13 mouse cellular contexts compared by ENCODE assay signal in genomic region chr4:146052536-146052935, GRCm38 (mm10). TPM values are rescaled to one million over a fixed set of nuclear protein-coding genes. Genes with fewer than 3 reads are reported as not detected.
DNase-seq lines count a peak whose midpoint lies in the region; ATAC-seq lines count a peak whose summit lies in the region.
"Not testable (repeated sequence)": the region's sequence is repeated elsewhere in the genome, so short reads cannot be mapped to it uniquely, and the experiment has no call there.
"Had no signal": no experiment of that assay in that cellular context is flagged by ENCODE, and none has a peak within 500 bp of the region (broad histone marks: within the 10 kb centered on the region; RNA-seq: fewer than 3 reads in every experiment).

No protein-coding gene starts in this region.

- H3K9ac ChIP-seq in embryonic facial prominence, embryonic 13.5 days: not testable (repeated sequence)

- not testable (repeated sequence) for H3K36me3 ChIP-seq in embryonic facial prominence, embryonic 13.5 days; heart, embryonic 10.5 days

- not testable (repeated sequence) for H3K4me2 ChIP-seq in embryonic facial prominence, embryonic 13.5 days

- DNase-seq in ES-CJ7 (ENCODE audit: low read depth, low spot score): peak; percentile 12
- peak; percentile 11 for DNase-seq in R1 (ENCODE audit: low read depth, low spot score)
- DNase-seq in heart, embryonic 10.5 days (ENCODE audit: low spot score): peak; percentile 47
- peak; percentile 4 for DNase-seq in thymus, postnatal 14 days

- 0 out of 2 replicates have a peak, but pooled peaks have one; percentile 20 for ATAC-seq in embryonic facial prominence, embryonic 13.5 days (ENCODE audit: insufficient number of reproducible peaks, insufficient read depth, low FRiP score, low TSS enrichment, low read depth)

- H3K9me3 ChIP-seq in embryonic facial prominence, embryonic 13.5 days: peaks cover 34% of the 10 kb centered on the region
- peaks cover 37% of the 10 kb centered on the region for H3K9me3 ChIP-seq in heart, embryonic 10.5 days

- H3K27ac ChIP-seq in embryonic facial prominence, embryonic 13.5 days; heart, embryonic 10.5 days: not testable (repeated sequence)

- H3K4me3 ChIP-seq in embryonic facial prominence, embryonic 13.5 days; heart, embryonic 10.5 days: not testable (repeated sequence)

- WGBS in embryonic facial prominence, embryonic 13.5 days: 84% methylated on average over 1 of the region's 1 CpGs
- WGBS in heart, embryonic 10.5 days: 81% methylated on average over 1 of the region's 1 CpGs

- not testable (repeated sequence) for H3K4me1 ChIP-seq in embryonic facial prominence, embryonic 13.5 days; heart, embryonic 10.5 days

- H3K27me3 ChIP-seq in embryonic facial prominence, embryonic 13.5 days; heart, embryonic 10.5 days (ENCODE audit: insufficient read depth, poor library complexity, severe bottlenecking): not testable (repeated sequence)

RNA-seq across cellular contexts. Expression of gene Zfp987, which starts 44.6 kb away (rescaled TPM):
- not detected in 2 replicates for polyA plus RNA-seq in embryonic facial prominence, embryonic 13.5 days (2015; fragmentation: Nextera tagmentation; extraction: Ambion mirVana)
- 0.09 TPM in 1 of 2 replicates, not detected in the other for polyA plus RNA-seq in heart, embryonic 10.5 days (2016; fragmentation: Nextera tagmentation; extraction: Ambion mirVana)
- polyA plus RNA-seq: cerebellum, adult 2 months; embryonic facial prominence, embryonic 15.5 days; erythroblast, embryonic 14.5 days; forebrain, embryonic 10.5 days; forebrain, embryonic 12.5 days; forebrain, embryonic 14.5 days; forebrain, embryonic 16.5 days; frontal cortex, adult 2 months had no signal
